ENCODE assay signal across 12 mouse cellular contexts in the genomic region with DNA sequence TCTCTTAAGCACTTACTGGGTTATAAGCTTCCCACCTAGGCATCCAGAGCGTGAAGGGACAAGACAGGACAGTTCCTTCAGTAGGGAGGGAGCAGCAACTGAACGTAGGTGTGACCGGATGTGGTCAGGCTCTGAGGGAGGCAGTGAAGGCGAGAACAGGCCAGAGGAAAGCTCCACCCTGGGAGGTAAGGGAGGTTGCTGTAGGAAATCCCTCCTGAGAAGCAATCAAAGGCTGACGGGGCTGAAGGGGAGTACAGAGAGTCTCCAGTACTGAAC. TPM values are rescaled to one million over a fixed set of nuclear protein-coding genes. Genes with fewer than 3 reads are reported as not detected.
DNase-seq lines count a peak whose midpoint lies in the region; ATAC-seq and TF ChIP-seq lines count a peak whose summit lies in the region.
"Had no signal": no experiment of that assay in that cellular context is flagged by ENCODE, and none has a peak within 500 bp of the region (broad histone marks: within the 10 kb centered on the region; RNA-seq: fewer than 3 reads in every experiment).

No protein-coding gene starts in this region.

- ATAC-seq in lung, embryonic 16.5 days (ENCODE audit: low read depth) = no peak
- no peak for ATAC-seq in intestine, postnatal 0 days
- ATAC-seq in liver, embryonic 16.5 days (ENCODE audit: low read depth) = no peak

- H3K9ac ChIP-seq in lung, embryonic 16.5 days (ENCODE audit: low read length) = 0 out of 2 replicates have a peak overlapping the region, but pooled peaks have one; percentile 19
- no peak overlapping the region for H3K9ac ChIP-seq in intestine, postnatal 0 days (ENCODE audit: low read depth, low read length)
- no peak overlapping the region for H3K9ac ChIP-seq in liver, embryonic 16.5 days (ENCODE audit: low read depth, low read length)
- H3K9ac ChIP-seq: lung, embryonic 15.5 days had no signal

- no peaks in the 10 kb centered on the region for H3K36me3 ChIP-seq in lung, embryonic 16.5 days (ENCODE audit: control insufficient read depth, insufficient read depth, low read length)
- no peaks in the 10 kb centered on the region for H3K36me3 ChIP-seq in intestine, postnatal 0 days (ENCODE audit: control insufficient read depth, insufficient read depth)
- no peaks in the 10 kb centered on the region for H3K36me3 ChIP-seq in liver, embryonic 16.5 days (ENCODE audit: control insufficient read depth, insufficient read depth)
- H3K36me3 ChIP-seq: forebrain, embryonic 10.5 days; lung, embryonic 15.5 days had no signal

- no peaks in the 10 kb centered on the region for H3K27me3 ChIP-seq in lung, embryonic 16.5 days (ENCODE audit: control insufficient read depth, insufficient read depth, low read depth, low read length)
- no peaks in the 10 kb centered on the region for H3K27me3 ChIP-seq in intestine, postnatal 0 days (replicated peaks; ENCODE audit: control insufficient read depth, insufficient read depth, low read length)
- H3K27me3 ChIP-seq in liver, embryonic 16.5 days (ENCODE audit: control insufficient read depth, insufficient read depth, low read depth, low read length) = no peaks in the 10 kb centered on the region
- H3K27me3 ChIP-seq: lung, embryonic 15.5 days had no signal

- WGBS in lung, embryonic 16.5 days = 47% methylated on average over 5 of the region's 5 CpGs
- 29% methylated on average over 5 of the region's 5 CpGs for WGBS in intestine, postnatal 0 days
- WGBS in liver, embryonic 16.5 days (ENCODE audit: insufficient replicate concordance) = 13% methylated on average over 5 of the region's 5 CpGs

- H3K27ac ChIP-seq in lung, embryonic 16.5 days (ENCODE audit: low read length) = peak overlapping the region; percentile 20; the same call in 1 of the 2 replicates
- no peak overlapping the region for H3K27ac ChIP-seq in intestine, postnatal 0 days (ENCODE audit: low read depth, low read length)
- H3K27ac ChIP-seq in liver, embryonic 16.5 days (ENCODE audit: low read length) = peak overlapping the region; percentile 2; the same call in 1 of the 2 replicates
- H3K27ac ChIP-seq: forebrain, embryonic 10.5 days; lung, embryonic 15.5 days had no signal

- no peaks in the 10 kb centered on the region for H3K9me3 ChIP-seq in lung, embryonic 16.5 days (ENCODE audit: control insufficient read depth, low read length)
- no peaks in the 10 kb centered on the region for H3K9me3 ChIP-seq in intestine, postnatal 0 days (ENCODE audit: control insufficient read depth)
- no peaks in the 10 kb centered on the region for H3K9me3 ChIP-seq in liver, embryonic 16.5 days (replicated peaks; ENCODE audit: control insufficient read depth, low read length)
- H3K9me3 ChIP-seq: forebrain, embryonic 10.5 days; lung, embryonic 15.5 days had no signal

- no peak overlapping the region for H3K4me3 ChIP-seq in lung, embryonic 16.5 days (ENCODE audit: low read length)
- H3K4me3 ChIP-seq in intestine, postnatal 0 days (ENCODE audit: low read depth, low read length) = no peak overlapping the region
- H3K4me3 ChIP-seq in liver, embryonic 16.5 days (ENCODE audit: low read depth, low read length) = no peak overlapping the region
- H3K4me3 ChIP-seq: forebrain, embryonic 10.5 days; lung, embryonic 15.5 days had no signal

- DNase-seq in lung, postnatal 36 days = no peak
- peak; percentile 3 for DNase-seq in T-cell, adult 2 months (ENCODE audit: low spot score)
- DNase-seq in right cerebral cortex, postnatal 4 days = no peak
- DNase-seq in kidney, adult 18-20 months = no peak
- no peak for DNase-seq in thymus, postnatal 25 days
- DNase-seq: gastrocnemius, postnatal 14 days; heart, postnatal 14 days had no signal

- peaks cover 21% of the 10 kb centered on the region for H3K4me1 ChIP-seq in lung, embryonic 16.5 days (replicated peaks; ENCODE audit: control insufficient read depth, insufficient read depth, low read length)
- H3K4me1 ChIP-seq in intestine, postnatal 0 days (replicated peaks; ENCODE audit: control insufficient read depth, insufficient read depth, low read length) = peaks cover 7% of the 10 kb centered on the region; the same call in 1 of the 2 replicates
- peaks cover 32% of the 10 kb centered on the region for H3K4me1 ChIP-seq in liver, embryonic 16.5 days (ENCODE audit: control insufficient read depth, low read depth, low read length)

- TF ChIP-seq CTCF in intestine, postnatal 0 days (IDR thresholded peaks at IDR 0.05; ENCODE audit: low read depth) = no peak

- no peak overlapping the region for H3K4me2 ChIP-seq in lung, embryonic 16.5 days (ENCODE audit: low read depth, low read length)
- 0 out of 2 replicates have a peak overlapping the region, but pooled peaks have one; percentile 7 for H3K4me2 ChIP-seq in intestine, postnatal 0 days (replicated peaks; ENCODE audit: low read depth)
- H3K4me2 ChIP-seq in liver, embryonic 16.5 days (ENCODE audit: low read depth, low read length) = peak overlapping the region; percentile 49; the same call in 1 of the 2 replicates
- H3K4me2 ChIP-seq: lung, embryonic 15.5 days had no signal

RNA-seq across cellular contexts. Expression of a gene that starts 12.8 kb away (rescaled TPM):
- polyA plus RNA-seq in lung, embryonic 16.5 days (2015; fragmentation: Nextera tagmentation; extraction: Ambion mirVana) = 1,463 and 1,496 TPM in 2 replicates
- polyA plus RNA-seq in intestine, postnatal 0 days (2015; fragmentation: Nextera tagmentation; extraction: Ambion mirVana) = 510 and 539 TPM in 2 replicates
- polyA plus RNA-seq in liver, embryonic 16.5 days (2015; fragmentation: Nextera tagmentation; extraction: Ambion mirVana) = 470 and 491 TPM in 2 replicates

RNA-seq across cellular contexts. Expression of a gene that starts 13.4 kb away (rescaled TPM):
- polyA plus RNA-seq in lung, embryonic 16.5 days (2015; fragmentation: Nextera tagmentation; extraction: Ambion mirVana) = 157 and 223 TPM in 2 replicates
- 105 and 117 TPM in 2 replicates for polyA plus RNA-seq in intestine, postnatal 0 days (2015; fragmentation: Nextera tagmentation; extraction: Ambion mirVana)
- 59.2 and 64.0 TPM in 2 replicates for polyA plus RNA-seq in liver, embryonic 16.5 days (2015; fragmentation: Nextera tagmentation; extraction: Ambion mirVana)

RNA-seq across cellular contexts. Expression of a gene that starts 27.4 kb away (rescaled TPM):
- polyA plus RNA-seq in lung, embryonic 16.5 days (2015; fragmentation: Nextera tagmentation; extraction: Ambion mirVana) = 25.5 and 27.5 TPM in 2 replicates
- polyA plus RNA-seq in intestine, postnatal 0 days (2015; fragmentation: Nextera tagmentation; extraction: Ambion mirVana) = 12.9 and 15.2 TPM in 2 replicates
- polyA plus RNA-seq in liver, embryonic 16.5 days (2015; fragmentation: Nextera tagmentation; extraction: Ambion mirVana) = 10.1 and 13.4 TPM in 2 replicates

RNA-seq across cellular contexts. Expression of a gene that starts 27.4 kb away (rescaled TPM):
- 59.2 and 61.4 TPM in 2 replicates for polyA plus RNA-seq in lung, embryonic 16.5 days (2015; fragmentation: Nextera tagmentation; extraction: Ambion mirVana)
- 49.8 and 51.9 TPM in 2 replicates for polyA plus RNA-seq in intestine, postnatal 0 days (2015; fragmentation: Nextera tagmentation; extraction: Ambion mirVana)
- polyA plus RNA-seq in liver, embryonic 16.5 days (2015; fragmentation: Nextera tagmentation; extraction: Ambion mirVana) = 24.5 and 26.2 TPM in 2 replicates

RNA-seq across cellular contexts. Expression of a gene that starts 34.1 kb away (rescaled TPM):
- 37.9 and 38.6 TPM in 2 replicates for polyA plus RNA-seq in lung, embryonic 16.5 days (2015; fragmentation: Nextera tagmentation; extraction: Ambion mirVana)
- 31.3 and 32.4 TPM in 2 replicates for polyA plus RNA-seq in intestine, postnatal 0 days (2015; fragmentation: Nextera tagmentation; extraction: Ambion mirVana)
- 25.2 and 26.7 TPM in 2 replicates for polyA plus RNA-seq in liver, embryonic 16.5 days (2015; fragmentation: Nextera tagmentation; extraction: Ambion mirVana)
